Mouse (Mus musculus) gonadal fat pad, adult 2 months (tissue): Measurements from ENCODE around the gene Ints11. TPM values are rescaled to one million over a fixed set of nuclear protein-coding genes. Genes with fewer than 3 reads are reported as not detected.

Source experiments
- polyA plus RNA-seq: library from polyadenylated mRNA; depleted of rRNA; stranded (reverse); fragments of >200 nt; gene quantifications from 2 replicates; pipeline ENCODE4 v1.2.3, GENCODE M21; 2012; rRNA removed

Gene Ints11
- polyA plus RNA-seq, 1 experiment: 36.5 TPM

Other genes starting within 250 kb of the Ints11 start
- 17.2 and 26.3 TPM in 2 replicates for gene Cdk11b, start 244.7 kb upstream of the Ints11 start, polyA plus RNA-seq
- not detected in 2 replicates for gene Gm10563, start 224.1 kb upstream of the Ints11 start, polyA plus RNA-seq
- gene Mmp23, start 216.2 kb upstream of the Ints11 start, polyA plus RNA-seq: 58.9 and 64.6 TPM in 2 replicates
- 52.9 TPM in 2 replicates for gene Mib2, start 200.3 kb upstream of the Ints11 start, polyA plus RNA-seq
- gene Fndc10, start 175.2 kb upstream of the Ints11 start, polyA plus RNA-seq: 35.3 and 39.7 TPM in 2 replicates
- gene Ssu72, start 164.7 kb upstream of the Ints11 start, polyA plus RNA-seq: 105 and 122 TPM in 2 replicates
- 0.98 and 1.2 TPM in 2 replicates for gene Tmem240, start 134.7 kb upstream of the Ints11 start, polyA plus RNA-seq
- gene Atad3a, start 108.5 kb upstream of the Ints11 start, polyA plus RNA-seq: 52.8 and 68.3 TPM in 2 replicates
- gene Vwa1, start 94.8 kb upstream of the Ints11 start, polyA plus RNA-seq: 21.2 and 28.0 TPM in 2 replicates
- 2.4 and 4.7 TPM in 2 replicates for gene Tmem88b, start 83.7 kb upstream of the Ints11 start, polyA plus RNA-seq
- 1.9 and 2.6 TPM in 2 replicates for gene Ankrd65, start 79.1 kb upstream of the Ints11 start, polyA plus RNA-seq
- 71.2 and 101 TPM in 2 replicates for gene Mrpl20, start 66.7 kb upstream of the Ints11 start, polyA plus RNA-seq
- 63.7 and 69.3 TPM in 2 replicates for gene Ccnl2, start 57.1 kb upstream of the Ints11 start, polyA plus RNA-seq
- gene Aurkaip1, start 38.3 kb upstream of the Ints11 start, polyA plus RNA-seq: 122 and 145 TPM in 2 replicates
- 156 and 190 TPM in 2 replicates for gene Mxra8, start 29.9 kb upstream of the Ints11 start, polyA plus RNA-seq
- gene Dvl1, start 22.1 kb upstream of the Ints11 start, polyA plus RNA-seq: 124 and 139 TPM in 2 replicates
- 0.34 and 0.43 TPM in 2 replicates for gene Tas1r3, start 6.2 kb upstream of the Ints11 start, polyA plus RNA-seq
- gene Cptp, start 106 bp upstream of the Ints11 start, polyA plus RNA-seq: 30.8 and 31.0 TPM in 2 replicates
- 44.0 and 49.9 TPM in 2 replicates for gene Pusl1, start 22.2 kb downstream of the Ints11 start, polyA plus RNA-seq
- 27.7 and 28.2 TPM in 2 replicates for gene Acap3, start 22.3 kb downstream of the Ints11 start, polyA plus RNA-seq
- 47.7 and 53.3 TPM in 2 replicates for gene Ube2j2, start 74.3 kb downstream of the Ints11 start, polyA plus RNA-seq
- gene C1qtnf12, start 92.8 kb downstream of the Ints11 start, polyA plus RNA-seq: 131 and 135 TPM in 2 replicates
- gene B3galt6, start 123.1 kb downstream of the Ints11 start, polyA plus RNA-seq: 8.8 and 9.6 TPM in 2 replicates
- 119 and 131 TPM in 2 replicates for gene Sdf4, start 123.3 kb downstream of the Ints11 start, polyA plus RNA-seq
- 3.5 and 3.8 TPM in 2 replicates for gene Tnfrsf4, start 144.3 kb downstream of the Ints11 start, polyA plus RNA-seq
- gene Tnfrsf18, start 156.6 kb downstream of the Ints11 start, polyA plus RNA-seq: 3.5 and 3.6 TPM in 2 replicates
- gene Ttll10, start 189.9 kb downstream of the Ints11 start, polyA plus RNA-seq: 17.0 and 21.7 TPM in 2 replicates
- gene 9430015G10Rik, start 240.4 kb downstream of the Ints11 start, polyA plus RNA-seq: 23.5 and 23.8 TPM in 2 replicates